Mouse (Mus musculus) right cerebral cortex, postnatal 25 days (tissue): ENCODE results near the gene Cenpb.

Source experiments
- DNase-seq: peaks from one replicate; pipeline ENCODE4 v3.0.0; 2022

Gene Cenpb

GRCm38 (mm10) chr2:131196606-131197316, 16.9 kb upstream of the Cenpb start:
- DNase-seq = no peak

DNA sequence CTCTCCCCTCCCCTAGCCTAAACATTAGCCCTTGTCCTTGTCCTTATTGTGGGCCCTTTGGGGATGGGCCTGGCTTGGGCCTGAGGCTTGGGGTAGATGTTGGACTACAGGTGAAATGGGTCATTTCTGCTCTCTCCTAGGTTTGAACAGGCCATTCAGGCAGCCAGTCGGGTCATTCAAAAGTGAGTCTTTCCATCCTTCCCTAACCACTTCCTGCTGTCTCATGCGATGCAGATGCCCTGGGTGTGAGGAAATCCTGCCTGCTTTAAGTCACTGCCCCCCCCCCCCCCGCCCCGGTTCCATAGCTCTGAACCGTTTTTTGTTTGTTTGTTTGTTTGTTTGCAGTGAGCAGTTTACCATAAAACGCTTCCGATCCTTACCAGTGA, 11.1 kb upstream of the Cenpb start:
- no peak for DNase-seq

- DNase-seq = no peak
Measured at GRCm38 (mm10) chr2:131190344-131191004, 10.6 kb upstream of the Cenpb start.

- DNase-seq = no peak
Measured at GRCm38 (mm10) chr2:131189521-131190309, 9.8 kb upstream of the Cenpb start.

DNA sequence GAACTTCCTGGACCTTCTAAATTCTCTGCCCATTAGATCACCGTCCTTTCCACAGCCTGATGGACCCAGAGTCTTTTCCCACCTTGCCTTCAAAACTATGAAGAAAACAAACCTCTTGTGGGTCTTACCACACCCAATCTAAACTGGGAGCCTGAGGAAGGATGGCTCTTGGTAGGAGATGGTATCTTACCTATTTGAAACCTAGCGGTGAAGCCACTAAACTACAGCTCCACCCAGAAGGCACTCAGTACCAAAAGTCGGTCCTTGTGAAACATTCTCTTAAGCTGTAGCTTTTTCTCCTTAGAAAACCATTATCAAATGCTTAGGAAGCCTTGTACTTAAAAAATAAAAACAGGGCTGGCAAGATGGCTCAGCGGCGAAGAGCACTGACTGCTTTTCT, 8.4 kb upstream of the Cenpb start:
- DNase-seq = no peak

GRCm38 (mm10) chr2:131187602-131187922, 7.7 kb upstream of the Cenpb start:
- DNase-seq = no peak

DNA sequence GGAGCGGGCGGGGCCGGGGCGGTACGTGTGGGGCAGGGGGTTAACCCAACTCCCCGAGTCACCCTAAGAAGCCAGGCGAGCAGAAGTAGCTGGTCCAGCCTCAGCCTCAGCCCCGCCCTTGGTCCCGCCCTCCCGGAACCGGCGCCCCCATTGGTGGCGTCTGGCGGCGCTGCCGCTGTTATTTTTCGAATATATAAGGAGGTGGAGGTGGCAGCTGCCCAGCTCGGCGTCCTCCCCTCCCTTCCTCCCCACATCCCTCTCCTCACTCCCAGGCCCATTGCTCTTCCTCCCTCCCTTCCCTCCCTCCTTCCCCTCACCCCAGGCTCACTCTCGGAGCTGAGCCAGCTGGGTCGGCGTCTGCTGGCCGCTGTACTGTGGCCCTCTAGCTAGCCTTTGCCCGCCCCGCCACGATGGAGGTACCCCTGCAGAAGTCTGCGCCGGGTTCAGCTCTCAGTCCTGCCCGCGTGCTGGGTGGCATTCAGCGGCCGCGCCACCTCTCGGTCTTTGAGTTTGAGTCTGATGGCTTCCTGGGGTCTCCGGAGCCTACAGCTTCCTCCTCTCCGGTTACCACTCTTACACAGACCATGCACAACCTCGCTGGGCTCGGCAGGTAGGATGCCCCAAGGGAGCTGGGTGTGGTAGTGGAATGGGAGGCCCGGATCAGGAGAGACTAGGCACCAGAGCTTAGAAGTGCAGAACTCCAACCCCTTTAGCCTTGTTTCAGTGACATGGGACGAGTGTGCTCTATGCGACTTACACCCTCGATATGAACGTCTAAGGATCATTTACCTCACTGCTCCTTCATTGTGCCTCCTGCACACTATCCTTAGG, 7.1 kb upstream of the Cenpb start, which contains the start of the genes Cdc25b and Spef1:
Gene Cdc25b (plus strand): TSS at position 179 of the 831 bp plus-strand sequence.
Gene Spef1 (minus strand): TSS at position 512 of the 831 bp plus-strand sequence.
- DNase-seq = peak; percentile 79

DNA sequence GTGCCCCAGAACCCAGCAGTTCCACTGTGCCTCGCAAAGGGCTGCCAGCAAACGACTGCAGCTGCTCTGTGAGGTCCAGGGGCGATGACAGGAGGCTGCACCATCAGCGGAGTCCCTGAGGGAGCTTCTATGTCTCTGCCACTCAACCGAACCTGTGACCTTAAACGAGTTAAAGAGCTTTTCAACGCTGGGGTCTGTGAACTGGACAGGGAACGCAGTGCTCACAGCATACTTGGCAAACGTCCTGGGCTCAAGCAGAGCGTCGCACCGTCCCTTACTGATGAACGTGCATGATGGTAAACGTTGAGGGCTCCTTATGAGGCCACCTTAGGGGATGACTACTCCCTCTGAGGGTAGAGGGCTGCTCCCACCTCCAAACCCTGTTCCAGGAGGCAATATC, 6.5 kb upstream of the Cenpb start:
- DNase-seq = no peak

- DNase-seq = peak; percentile 68
Measured at GRCm38 (mm10) chr2:131179246-131179886, 501 bp downstream of the Cenpb start.

GRCm38 (mm10) chr2:131178828-131179245, 1.0 kb downstream of the Cenpb start:
- no peak for DNase-seq

DNA sequence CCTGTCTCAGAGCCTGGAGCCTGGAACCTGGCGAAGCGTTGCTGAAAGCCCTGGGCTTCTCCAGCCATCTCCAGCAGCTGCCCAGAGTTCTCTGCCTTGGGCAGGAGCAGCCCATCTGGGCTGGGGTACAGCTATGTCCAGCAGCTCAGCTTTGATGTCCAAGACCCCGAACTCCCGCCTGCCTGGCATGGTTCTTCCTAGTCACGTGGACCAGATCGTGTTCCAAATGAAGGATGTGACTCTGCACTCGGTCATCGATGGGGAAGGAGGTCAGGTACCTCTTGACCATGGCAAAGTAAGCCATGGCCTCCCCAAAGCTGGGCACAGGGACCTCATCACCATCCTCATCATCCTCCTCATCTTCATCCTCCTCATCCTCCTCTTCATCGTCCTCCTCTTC, 1.9 kb downstream of the Cenpb start:
- no peak for DNase-seq

DNA sequence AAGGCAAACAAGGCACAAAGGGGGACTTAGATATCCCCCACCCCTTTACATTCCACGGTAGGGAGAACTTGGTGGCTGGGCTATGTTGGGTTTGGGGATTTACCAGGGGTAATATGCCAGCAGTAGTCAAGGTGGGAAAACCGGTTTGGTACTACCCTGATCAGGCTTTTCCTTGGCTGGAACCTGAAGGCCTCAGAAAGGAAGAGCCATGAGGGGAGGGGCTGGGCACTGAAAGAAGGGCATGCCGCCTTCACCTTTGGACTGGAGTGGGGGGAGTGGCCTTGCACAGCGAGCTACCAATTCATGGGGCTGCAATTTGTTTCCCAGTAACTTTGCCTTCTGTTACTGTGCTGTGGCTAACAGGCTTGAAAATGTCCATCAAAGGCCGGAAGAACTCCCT, 3.4 kb downstream of the Cenpb start:
- no peak for DNase-seq

GRCm38 (mm10) chr2:131175945-131176309, 3.9 kb downstream of the Cenpb start:
- no peak for DNase-seq

DNA sequence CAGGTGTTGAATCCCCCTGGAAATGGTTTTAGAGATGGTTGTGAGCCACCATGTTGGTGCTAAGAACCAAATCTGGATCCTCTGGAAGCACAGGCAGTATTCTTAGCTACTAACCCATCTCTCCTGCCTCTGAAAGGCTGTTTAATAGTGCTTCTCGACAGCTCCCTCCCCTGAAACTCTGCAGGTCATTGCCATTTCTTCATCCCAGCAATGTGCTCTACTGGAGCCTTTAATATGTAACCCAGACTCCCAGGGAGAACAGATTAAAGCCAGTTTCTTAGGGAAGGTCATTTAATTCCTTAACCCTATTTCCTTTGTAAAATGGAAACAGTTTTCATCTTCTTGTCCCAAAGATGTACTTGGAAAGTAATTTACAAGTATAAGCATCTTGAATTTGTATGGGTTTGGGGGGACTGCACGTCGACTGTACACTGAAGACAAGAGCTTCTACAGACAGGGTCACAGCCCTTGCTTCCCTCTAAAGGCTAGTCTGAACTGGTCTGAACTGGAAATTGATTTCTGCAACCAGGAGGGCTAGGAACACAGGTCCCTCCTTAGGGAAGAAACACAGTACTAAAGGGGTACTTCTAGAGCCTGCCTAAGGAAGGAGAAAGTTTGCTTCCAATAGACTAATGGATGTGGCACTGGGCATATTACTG, 4.5 kb downstream of the Cenpb start:
- no peak for DNase-seq

GRCm38 (mm10) chr2:131174700-131175099, 5.2 kb downstream of the Cenpb start:
- peak; percentile 61 for DNase-seq

DNA sequence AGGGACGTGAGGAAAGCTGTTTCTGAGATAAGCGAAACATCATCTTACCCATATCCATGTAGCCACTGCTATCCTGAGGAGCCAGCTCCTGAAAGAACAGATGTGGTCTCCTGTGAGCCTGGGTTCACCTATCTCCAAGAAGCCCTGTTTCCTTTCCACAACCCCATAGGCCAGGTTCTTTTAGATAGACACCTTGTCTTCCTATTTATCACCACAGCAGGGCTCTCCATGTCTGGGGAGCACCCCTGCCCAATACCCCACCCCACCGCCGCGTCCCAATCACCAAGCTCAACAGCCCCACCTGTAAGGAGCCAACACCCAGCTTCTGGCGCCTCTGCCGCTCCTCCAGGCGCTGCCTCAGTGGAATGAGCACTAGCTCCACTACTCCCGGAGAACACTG, 7.5 kb downstream of the Cenpb start:
- no peak for DNase-seq

DNA sequence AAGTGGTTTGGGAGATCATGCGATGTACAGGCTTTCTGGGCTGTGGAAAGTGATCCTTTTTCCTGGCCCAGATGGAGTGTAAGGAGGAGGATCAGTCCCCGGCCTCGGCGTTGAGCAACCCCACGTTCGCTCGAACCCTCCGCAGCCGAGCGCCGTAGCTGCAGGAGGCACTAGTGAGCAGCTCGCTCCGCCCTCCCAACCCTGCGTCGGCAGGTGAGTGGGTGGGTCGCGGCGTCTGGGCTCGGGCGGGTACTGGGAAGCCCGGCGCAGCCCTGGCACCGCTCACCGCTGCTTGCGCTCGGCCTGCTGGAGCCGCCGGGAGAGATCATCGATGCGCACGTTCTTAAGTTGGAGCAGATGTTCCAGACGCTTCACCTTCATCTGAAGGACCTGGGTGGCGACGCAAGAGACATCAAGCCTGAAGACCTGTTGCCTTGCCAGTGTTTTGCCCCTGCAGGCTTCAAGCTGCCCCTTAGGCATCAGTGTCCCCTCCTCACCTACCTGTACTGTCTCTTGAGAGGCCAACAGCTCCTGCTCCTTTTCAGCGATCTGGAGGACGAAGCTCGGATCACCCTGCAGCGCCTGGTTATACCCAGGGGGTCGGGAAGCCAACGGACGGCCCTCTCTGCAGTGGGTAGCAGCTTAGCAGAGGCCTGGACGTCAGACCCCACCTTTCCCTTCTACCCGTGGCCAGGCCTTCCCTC, 8.3 kb downstream of the Cenpb start:
- DNase-seq = peak; percentile 79

GRCm38 (mm10) chr2:131170936-131171335, 8.9 kb downstream of the Cenpb start:
- no peak for DNase-seq

DNA sequence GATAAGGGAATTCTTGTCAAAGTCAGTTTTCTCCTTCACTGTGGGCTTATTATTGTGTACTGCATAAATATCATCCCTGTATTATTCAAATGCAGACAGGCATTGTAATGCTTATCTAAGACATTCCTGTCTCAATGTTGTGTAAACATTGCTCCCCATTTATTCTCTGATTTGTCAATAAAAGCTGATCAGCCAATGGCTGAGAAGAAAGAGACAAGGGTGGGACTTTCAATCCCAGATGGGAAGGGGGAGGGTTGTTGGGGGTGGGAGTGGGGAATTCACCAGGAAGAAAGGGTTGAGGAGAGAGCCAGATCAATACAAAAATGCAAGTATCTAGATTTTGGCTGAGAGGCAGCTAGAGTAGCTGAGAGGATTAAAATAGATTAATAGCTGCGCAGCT, 11.0 kb downstream of the Cenpb start:
- no peak for DNase-seq

DNA sequence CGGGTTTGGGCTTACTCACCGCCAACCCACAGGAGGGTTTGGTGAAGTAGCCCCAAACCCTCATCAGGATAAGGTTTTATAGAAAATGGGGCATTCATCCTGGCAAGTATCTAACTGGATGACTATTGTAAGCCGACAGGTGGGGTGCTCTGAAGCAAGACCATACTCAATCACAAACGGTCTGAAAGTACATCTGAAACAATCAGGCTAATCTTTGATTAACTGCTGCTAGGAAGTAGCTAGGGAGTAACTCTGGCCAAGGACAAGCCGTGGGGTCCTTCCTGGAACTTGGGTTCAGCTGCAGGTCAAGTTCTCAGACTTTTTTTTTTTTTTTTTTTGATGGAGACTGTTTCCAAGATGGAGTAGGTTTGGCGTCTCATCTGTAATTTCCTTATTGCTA, 11.9 kb downstream of the Cenpb start:
- DNase-seq = no peak

GRCm38 (mm10) chr2:131166172-131166571, 13.7 kb downstream of the Cenpb start:
- DNase-seq = no peak
